Mouse (Mus musculus) MEL (cell line): ENCODE measurements around the gene Cep350.

Experiments
- CTCF ChIP-seq, 3 experiments: IDR thresholded peaks in 2 of 3; conservative IDR thresholded peaks in 1 of 3; 2 replicates each; pipeline ENCODE4 v1.5.1; 2011 to 2012; ENCODE audit warnings: low read length in 3 of 3, low read depth in 2 of 3, mild to moderate bottlenecking in 2 of 3, improper control_type of control experiment in 1 of 3, inconsistent platforms in 1 of 3, mixed read lengths in 1 of 3, moderate library complexity in 1 of 3; ENCODE audit not compliant: control insufficient read depth in 1 of 3, insufficient read depth in 1 of 3, poor library complexity in 1 of 3, severe bottlenecking in 1 of 3
- EP300 ChIP-seq, 2 experiments: IDR thresholded peaks; 2 replicates each; pipeline ENCODE4 v1.6.1; 2011; ENCODE audit warnings: improper control_type of control experiment in 2 of 2, low read length in 2 of 2, low read depth in 1 of 2, mild to moderate bottlenecking in 1 of 2
- ETS1 ChIP-seq: IDR thresholded peaks from 2 replicates; pipeline ENCODE4 v1.6.1; 2012; ENCODE audit warnings: low read depth, mild to moderate bottlenecking, inconsistent platforms, low read length, improper control_type of control experiment, moderate library complexity
- GABPA ChIP-seq: IDR thresholded peaks from 2 replicates; pipeline ENCODE4 v1.6.1; 2012; ENCODE audit warnings: low read depth, mild to moderate bottlenecking, inconsistent platforms, low read length, improper control_type of control experiment, moderate library complexity
- MAFK ChIP-seq: IDR thresholded peaks from 2 replicates; pipeline ENCODE4 v1.6.1; 2011; ENCODE audit warnings: low read depth, mild to moderate bottlenecking, low read length, improper control_type of control experiment, borderline replicate concordance
- MEF2A ChIP-seq: IDR thresholded peaks from 2 replicates; pipeline ENCODE4 v1.6.1; 2014; ENCODE audit warnings: low read depth, mild to moderate bottlenecking, inconsistent platforms, low read length, improper control_type of control experiment; ENCODE audit not compliant: poor library complexity, insufficient replicate concordance, severe bottlenecking; ENCODE audit errors: extremely low read depth
- POLR2A ChIP-seq, 2 experiments: IDR thresholded peaks; 2 replicates each; pipeline ENCODE4 v1.6.1; 2011 to 2012; ENCODE audit warnings: low read length in 2 of 2, mild to moderate bottlenecking in 2 of 2, control low read depth in 1 of 2, improper control_type of control experiment in 1 of 2, low read depth in 1 of 2, moderate library complexity in 1 of 2; ENCODE audit not compliant: control insufficient read depth in 1 of 2, insufficient read depth in 1 of 2, poor library complexity in 1 of 2
- TCF12 ChIP-seq: IDR thresholded peaks from 2 replicates; pipeline ENCODE4 v1.6.1; 2014; ENCODE audit warnings: low read depth, mild to moderate bottlenecking, inconsistent platforms, low read length, improper control_type of control experiment, moderate library complexity

GRCm38 (mm10) chr1:155879596-155879995, 93.5 kb downstream of the Cep350 start:
- TF ChIP-seq GABPA (no peak), MAFK (no peak), CTCF (IDR thresholded peaks at IDR 0.05 in 2 of 3, conservative IDR thresholded peaks at IDR 0.05 in 1 of 3; ENCODE audit: control insufficient read depth in 1 of 3, insufficient read depth in 1 of 3, low read depth in 2 of 3, low read length in 3 of 3, poor library complexity in 1 of 3, severe bottlenecking in 1 of 3) (no peak), ETS1 (no peak), POLR2A (IDR thresholded peaks at IDR 0.05; ENCODE audit: control insufficient read depth in 1 of 2, insufficient read depth in 1 of 2, low read depth in 1 of 2, low read length in 2 of 2, poor library complexity in 1 of 2) (no peak), MEF2A (no peak), EP300 (IDR thresholded peaks at IDR 0.05; ENCODE audit: low read depth in 1 of 2, low read length in 2 of 2) (no peak), TCF12 (no peak)
